Mouse (Mus musculus) kidney, adult 2 months (tissue): ENCODE results near the gene Nmb. TPM values are rescaled to one million over a fixed set of nuclear protein-coding genes. Genes with fewer than 3 reads are reported as not detected.
A peak's percentile ranks its signal among the peaks of the same experiment; 100 is the strongest.

Source experiments
- DNase-seq: peaks from one replicate; pipeline ENCODE4 v3.0.0; 2021
- H3K27ac ChIP-seq: fragments of 200-500 bp; 2 replicates; pipeline ENCODE4 v1.5.1; 2012; ENCODE audit warnings: low read depth, low read length, control low read depth, inconsistent platforms; ENCODE audit not compliant: insufficient read depth
- H3K27me3 ChIP-seq: fragments of 200-500 bp; replicated peaks from 2 replicates; pipeline ENCODE4 v1.6.1; 2012; ENCODE audit warnings: mild to moderate bottlenecking, moderate library complexity, low read length, inconsistent platforms; ENCODE audit not compliant: control insufficient read depth, insufficient read depth
- H3K36me3 ChIP-seq: fragments of 200-500 bp; 2 replicates; pipeline ENCODE4 v1.6.1; 2012; ENCODE audit warnings: mild to moderate bottlenecking, moderate library complexity, low read length, inconsistent platforms; ENCODE audit not compliant: control insufficient read depth, insufficient read depth
- H3K4me1 ChIP-seq: fragments of 200-500 bp; 2 replicates; pipeline ENCODE4 v1.6.1; 2011; ENCODE audit warnings: low read length; ENCODE audit not compliant: control insufficient read depth, insufficient read depth
- H3K4me3 ChIP-seq: fragments of 200-500 bp; 2 replicates; pipeline ENCODE4 v1.5.1; 2011; ENCODE audit warnings: mild to moderate bottlenecking, low read depth, low read length, control low read depth; ENCODE audit not compliant: insufficient read depth
- CTCF ChIP-seq: fragments of 200-500 bp; conservative IDR thresholded peaks from 2 replicates; pipeline ENCODE4 v1.5.1; 2011; ENCODE audit warnings: low read depth, mild to moderate bottlenecking, control low read depth, low read length, moderate library complexity, mixed read lengths; ENCODE audit not compliant: insufficient read depth, insufficient read length
- POLR2A ChIP-seq: fragments of 200-500 bp; IDR thresholded peaks from one replicate; pipeline ENCODE4 v1.6.1; 2011; ENCODE audit warnings: low read depth, low read length, control low read depth
- WGBS: fragments of 180-500 bp; shearing (Covaris S2); methylation state at CpG from one replicate; pipeline ENCODE4 v1.1.7; 2018; 5-methylcytosine and 5-hydroxymethylcytosine counted together
- polyA plus RNA-seq: library from polyadenylated mRNA; depleted of rRNA; stranded (reverse); fragments of >200 nt; gene quantifications from 2 replicates; pipeline ENCODE4 v1.2.3, GENCODE M21; 2012

Gene Nmb
- polyA plus RNA-seq, 1 experiment = 5.0 TPM

GRCm38 (mm10) chr7:80912496-80912895 is 7.6 kb upstream of the Nmb start:
- peak overlapping the region; percentile 67 for H3K27ac ChIP-seq
- 69% methylated on average over 8 of the region's 8 CpGs for WGBS
- no peak for TF ChIP-seq CTCF
- H3K4me1 ChIP-seq = no peaks in the 10 kb centered on the region
- H3K4me3 ChIP-seq = no peak overlapping the region
- H3K27me3 ChIP-seq = no peaks in the 10 kb centered on the region
- no peak for DNase-seq
- peaks cover 4% of the 10 kb centered on the region; the same call in 1 of the 2 replicates for H3K36me3 ChIP-seq

- peak; percentile 37 for DNase-seq
- H3K4me1 ChIP-seq = no peaks in the 10 kb centered on the region
- WGBS = 69% methylated on average over 7 of the region's 7 CpGs
- no peak overlapping the region for H3K27ac ChIP-seq
- no peak for TF ChIP-seq CTCF
- TF ChIP-seq POLR2A = no peak
- peaks cover 2% of the 10 kb centered on the region; the same call in 1 of the 2 replicates for H3K36me3 ChIP-seq
- no peak overlapping the region for H3K4me3 ChIP-seq
- no peaks in the 10 kb centered on the region for H3K27me3 ChIP-seq
Measured at GRCm38 (mm10) chr7:80911053-80911452, 6.2 kb upstream of the Nmb start.

- WGBS = 87% methylated on average over 11 of the region's 11 CpGs
- Histone ChIP-seq H3K4me1 (peaks cover 6% of the 10 kb centered on the region), H3K36me3 (no peaks in the 10 kb centered on the region), H3K27me3 (no peaks in the 10 kb centered on the region), H3K27ac (no peak overlapping the region), H3K4me3 (no peak overlapping the region)
- TF ChIP-seq POLR2A = no peak
- no peak for TF ChIP-seq CTCF
- DNase-seq = no peak
Measured at GRCm38 (mm10) chr7:80903625-80904422, 1.1 kb downstream of the Nmb start.

- TF ChIP-seq POLR2A (no peak), CTCF (no peak)
- Histone ChIP-seq H3K27ac (peak overlapping the region; percentile 88), H3K4me3 (peak overlapping the region; percentile 85), H3K36me3 (no peaks in the 10 kb centered on the region), H3K27me3 (no peaks in the 10 kb centered on the region), H3K4me1 (peaks cover 6% of the 10 kb centered on the region)
- DNase-seq = no peak
- WGBS = 18% methylated on average over 15 of the region's 15 CpGs
Measured at GRCm38 (mm10) chr7:80901541-80902274, 3.2 kb downstream of the Nmb start.

- H3K27ac ChIP-seq = peak within 1 kb of the TSS; percentile 88
- under 1% methylated on average over 36 of the region's 36 CpGs for WGBS
- peak within 1 kb of the TSS; percentile 85 for H3K4me3 ChIP-seq
- H3K27me3 ChIP-seq = no peaks in the 10 kb centered on the region
- TF ChIP-seq CTCF (no peak), POLR2A (peak; percentile 88)
- H3K4me1 ChIP-seq = peaks cover 6% of the 10 kb centered on the region
- DNase-seq = peak; percentile 95
- H3K36me3 ChIP-seq = no peaks in the 10 kb centered on the region
Measured at GRCm38 (mm10) chr7:80900944-80901501, 3.9 kb downstream of the Nmb start, which contains the start of gene Wdr73. Wdr73 (minus strand) TSS chr7:80901269.

GRCm38 (mm10) chr7:80897721-80898120 is 7.2 kb downstream of the Nmb start:
- Histone ChIP-seq H3K36me3 (no peaks in the 10 kb centered on the region), H3K4me1 (peaks cover 6% of the 10 kb centered on the region), H3K27me3 (no peaks in the 10 kb centered on the region), H3K27ac (no peak overlapping the region), H3K4me3 (no peak overlapping the region)
- TF ChIP-seq CTCF = no peak
- no peak for TF ChIP-seq POLR2A
- DNase-seq = no peak
- WGBS = 86% methylated on average over 4 of the region's 4 CpGs

GRCm38 (mm10) chr7:80897134-80897533 is 7.7 kb downstream of the Nmb start:
- DNase-seq = no peak
- WGBS = 88% methylated on average over 7 of the region's 7 CpGs
- Histone ChIP-seq H3K4me1 (peaks cover 6% of the 10 kb centered on the region), H3K36me3 (no peaks in the 10 kb centered on the region), H3K27ac (no peak overlapping the region), H3K4me3 (no peak overlapping the region), H3K27me3 (no peaks in the 10 kb centered on the region)
- no peak for TF ChIP-seq CTCF
- TF ChIP-seq POLR2A = no peak
